Mouse (Mus musculus) thymus, adult 18-20 months (tissue): ENCODE measurements around the gene Yars.
"Not testable (repeated sequence)": the region's sequence is repeated elsewhere in the genome, so short reads cannot be mapped to it uniquely, and the experiment has no call there.

Experiments
- DNase-seq, 2 experiments: peaks; one replicate each; pipeline ENCODE4 v3.0.0; 2022; ENCODE audit warnings: mixed read lengths in 2 of 2

Yars gene

GRCm38 (mm10) chr4:129188803-129189541 lies 588 bp upstream of the Yars start:
- DNase-seq = peak; percentile 54 to 63

DNA sequence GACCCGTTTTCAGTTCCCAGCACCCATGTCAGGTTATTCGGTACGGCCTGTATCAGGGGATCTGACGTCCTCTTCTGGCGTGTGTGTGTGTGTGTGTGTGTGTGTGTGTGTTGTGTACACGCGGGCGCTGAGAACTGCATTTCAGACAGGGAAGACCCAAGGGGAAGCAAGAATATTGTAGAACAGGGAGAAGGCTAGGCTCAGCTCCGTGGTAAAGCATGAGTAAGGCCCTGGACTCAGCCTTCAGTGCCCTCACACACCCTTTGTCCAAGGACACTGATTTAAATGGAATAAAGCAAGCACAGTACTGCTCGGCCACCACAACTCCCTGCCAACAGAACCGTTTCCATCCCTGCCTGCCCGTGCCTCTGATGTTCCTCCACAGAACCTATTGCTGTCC lies 978 bp downstream of the Yars start:
- peak in 1 of 2 experiments; percentile 10 for DNase-seq

DNA sequence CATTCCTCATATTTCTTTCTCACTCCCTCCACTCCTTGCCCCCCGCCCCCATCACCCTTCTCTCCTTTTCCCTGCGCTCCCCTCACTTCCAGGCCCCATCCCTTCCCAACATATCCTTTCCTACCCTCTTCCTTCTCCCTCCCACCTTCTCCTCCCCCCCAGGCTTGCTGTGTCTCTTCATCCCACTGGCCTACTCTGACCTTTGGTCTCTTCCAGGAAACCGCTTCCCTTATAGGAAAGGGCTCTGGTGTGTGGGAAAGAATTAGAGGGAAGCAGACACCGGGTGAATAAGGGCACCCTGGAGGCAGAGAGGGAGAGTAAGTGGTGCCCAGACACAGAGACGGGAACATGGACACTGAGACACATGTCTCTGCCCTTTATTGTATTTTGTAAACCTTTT lies 2.1 kb downstream of the Yars start:
- no peak for DNase-seq

- no peak for DNase-seq
Measured at GRCm38 (mm10) chr4:129194280-129194679, 4.7 kb downstream of the Yars start.

DNA sequence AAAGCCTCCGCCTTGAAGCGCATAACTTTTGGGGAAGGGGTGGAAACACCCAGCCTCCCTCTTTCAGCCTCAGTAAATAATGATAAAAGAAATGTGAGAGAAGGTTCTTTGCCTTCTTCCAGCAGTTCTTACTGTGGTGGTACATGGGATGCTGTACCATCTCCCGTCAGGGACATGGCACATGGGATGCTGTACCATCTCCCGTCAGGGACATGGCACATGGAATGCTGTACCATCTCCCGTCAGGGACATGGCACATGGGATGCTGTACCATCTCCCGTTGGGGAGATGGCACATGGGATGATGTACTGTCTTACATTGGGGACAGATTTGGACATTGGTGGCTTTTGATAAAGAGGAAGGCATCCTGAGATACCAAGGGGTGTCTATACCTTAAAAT lies 8.0 kb downstream of the Yars start:
- no peak for DNase-seq

DNA sequence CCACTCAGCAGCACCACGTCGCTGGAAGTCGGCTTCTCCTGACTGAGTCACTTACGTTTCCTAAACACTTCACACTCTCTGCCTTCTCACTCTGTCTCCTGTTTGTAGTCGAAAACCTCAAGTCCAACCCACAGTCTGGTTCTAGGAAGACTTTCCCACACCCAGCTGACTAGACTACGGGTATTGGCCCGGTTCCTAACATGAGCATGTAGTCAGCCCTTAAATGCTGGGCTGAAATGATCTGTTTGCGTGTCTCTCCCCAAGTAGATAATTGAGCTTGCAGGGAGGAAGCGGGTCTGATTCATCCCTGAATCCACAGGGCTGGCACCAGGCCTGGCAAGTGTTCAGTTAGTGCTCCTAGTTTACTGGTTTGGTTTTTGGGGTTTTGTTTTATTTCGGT lies 15.1 kb downstream of the Yars start:
- no peak for DNase-seq

DNA sequence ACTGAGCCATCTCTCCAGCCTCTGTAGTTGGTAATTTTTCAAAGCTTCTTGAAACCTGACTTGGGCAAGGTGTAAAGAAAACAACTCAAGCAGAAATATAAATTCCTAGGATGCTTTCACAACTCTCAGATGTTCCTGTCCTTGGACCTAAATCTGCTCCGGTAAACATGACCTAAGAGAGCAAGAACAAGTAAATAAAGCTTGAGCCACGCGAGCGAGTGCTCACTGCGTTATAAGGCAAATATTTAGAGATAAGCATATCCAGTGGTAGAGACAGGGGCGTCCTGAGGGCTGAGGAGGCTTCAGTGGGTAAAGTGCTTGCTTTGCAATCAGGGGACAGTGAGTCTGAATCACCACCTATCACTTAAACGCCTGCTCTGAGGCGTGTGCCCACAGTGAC lies 17.2 kb downstream of the Yars start:
- DNase-seq = no peak

- no peak for DNase-seq
Measured at GRCm38 (mm10) chr4:129209504-129209903, 19.9 kb downstream of the Yars start.

- no peak for DNase-seq
Measured at GRCm38 (mm10) chr4:129211461-129211860, 21.9 kb downstream of the Yars start.

DNA sequence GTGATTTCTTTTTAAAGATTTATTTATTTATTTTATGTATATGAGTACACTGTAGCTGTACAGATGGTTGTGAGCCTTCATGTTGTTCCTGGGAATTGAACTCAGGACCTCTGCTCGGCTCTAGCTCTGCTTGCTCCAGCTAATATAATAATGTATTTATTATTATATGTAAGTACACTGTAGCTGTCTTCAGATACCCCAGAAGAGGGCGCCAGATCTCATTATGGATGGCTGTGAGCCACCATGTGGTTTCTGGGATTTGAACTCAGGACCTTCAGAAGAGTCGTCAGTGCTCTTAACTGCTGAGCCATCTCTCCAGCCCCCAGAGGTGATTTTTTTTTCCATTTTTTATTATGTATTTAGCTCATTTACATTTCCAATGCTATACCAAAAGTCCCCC lies 22.9 kb downstream of the Yars start:
- not testable (repeated sequence) for DNase-seq

DNA sequence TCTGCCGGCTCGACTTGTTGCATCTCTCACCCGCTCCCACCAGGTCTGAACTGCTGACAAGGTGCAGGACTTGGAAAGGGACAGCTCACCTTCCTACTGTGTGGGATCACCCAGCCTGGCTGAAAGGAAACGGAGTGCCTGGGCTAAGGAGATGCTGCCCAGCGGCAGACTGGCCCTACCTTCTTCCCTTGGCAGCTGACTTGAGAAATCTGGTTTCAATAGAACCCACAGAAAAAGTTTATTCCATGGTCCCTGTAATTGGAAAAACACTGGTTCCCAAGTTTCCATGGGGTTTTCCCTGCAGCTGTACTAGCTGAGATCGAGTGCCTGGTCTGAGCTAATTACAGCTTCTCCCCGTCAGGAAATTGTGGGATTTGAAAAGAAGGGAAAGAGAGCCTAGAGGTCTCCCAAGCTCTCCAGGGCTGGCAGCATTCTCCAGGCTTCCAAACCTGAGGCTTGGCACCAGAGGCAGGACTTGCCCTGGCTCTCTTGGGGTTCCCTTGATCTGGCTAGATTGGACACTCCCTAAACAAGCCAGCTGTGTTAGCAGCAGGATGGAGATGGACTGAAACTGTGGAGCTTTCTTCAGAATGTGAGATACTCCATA lies 29.1 kb downstream of the Yars start:
- DNase-seq = no peak

DNA sequence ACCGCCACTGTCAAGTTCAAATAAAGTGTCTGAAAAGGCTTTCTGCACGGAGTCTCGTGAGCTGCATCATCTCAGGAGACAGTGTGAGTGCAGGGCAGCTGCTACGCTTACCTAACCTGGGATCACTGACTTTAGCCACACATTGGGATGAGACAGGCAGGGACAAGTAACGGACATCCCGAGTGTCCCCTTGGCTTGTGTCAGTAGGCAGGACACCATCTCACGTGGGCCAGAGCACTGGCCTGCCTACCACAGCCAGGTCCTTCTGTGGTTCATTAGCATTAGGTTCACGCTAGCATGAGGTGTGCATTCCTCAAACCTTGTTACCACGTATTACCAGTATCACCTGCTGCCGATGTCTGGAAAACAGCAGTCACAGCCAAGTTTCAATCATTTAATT lies 29.6 kb downstream of the Yars start:
- no peak for DNase-seq

DNA sequence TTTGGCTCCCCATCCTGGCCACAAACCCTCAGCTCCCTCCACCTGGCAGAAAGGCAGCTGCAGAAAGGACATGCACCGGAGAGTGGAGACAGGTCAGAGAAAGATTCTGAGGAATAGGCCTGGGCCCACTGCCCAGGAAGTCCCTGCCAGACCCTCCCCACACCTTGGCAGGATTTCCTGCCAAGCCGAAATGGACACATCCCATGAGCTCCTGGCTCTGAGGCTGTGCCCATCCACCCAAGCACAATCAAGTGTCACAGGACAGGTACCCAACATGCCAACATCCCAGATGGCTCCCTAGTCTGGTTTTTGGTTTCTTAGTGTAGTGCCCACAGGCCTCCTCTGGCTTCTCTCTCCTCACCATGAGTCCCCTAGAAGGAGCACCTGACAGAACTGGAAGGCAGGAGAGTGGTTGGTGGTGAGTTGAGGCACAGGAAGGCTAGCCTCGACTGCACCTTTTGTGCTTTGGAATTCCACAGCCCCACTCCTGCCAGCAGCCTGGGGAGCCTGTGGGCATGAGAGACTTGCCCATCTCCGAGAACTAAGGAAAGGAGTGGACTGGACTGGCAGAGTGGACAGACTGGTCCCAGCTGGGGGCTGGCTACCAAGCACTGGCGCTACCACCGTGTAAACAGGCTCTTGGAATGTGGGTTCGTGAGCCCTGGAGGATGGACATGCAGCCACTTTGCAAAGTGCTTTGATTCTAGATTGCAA lies 31.0 kb downstream of the Yars start:
- DNase-seq = no peak

- DNase-seq = no peak
Measured at GRCm38 (mm10) chr4:129221097-129222010, 31.8 kb downstream of the Yars start.

DNA sequence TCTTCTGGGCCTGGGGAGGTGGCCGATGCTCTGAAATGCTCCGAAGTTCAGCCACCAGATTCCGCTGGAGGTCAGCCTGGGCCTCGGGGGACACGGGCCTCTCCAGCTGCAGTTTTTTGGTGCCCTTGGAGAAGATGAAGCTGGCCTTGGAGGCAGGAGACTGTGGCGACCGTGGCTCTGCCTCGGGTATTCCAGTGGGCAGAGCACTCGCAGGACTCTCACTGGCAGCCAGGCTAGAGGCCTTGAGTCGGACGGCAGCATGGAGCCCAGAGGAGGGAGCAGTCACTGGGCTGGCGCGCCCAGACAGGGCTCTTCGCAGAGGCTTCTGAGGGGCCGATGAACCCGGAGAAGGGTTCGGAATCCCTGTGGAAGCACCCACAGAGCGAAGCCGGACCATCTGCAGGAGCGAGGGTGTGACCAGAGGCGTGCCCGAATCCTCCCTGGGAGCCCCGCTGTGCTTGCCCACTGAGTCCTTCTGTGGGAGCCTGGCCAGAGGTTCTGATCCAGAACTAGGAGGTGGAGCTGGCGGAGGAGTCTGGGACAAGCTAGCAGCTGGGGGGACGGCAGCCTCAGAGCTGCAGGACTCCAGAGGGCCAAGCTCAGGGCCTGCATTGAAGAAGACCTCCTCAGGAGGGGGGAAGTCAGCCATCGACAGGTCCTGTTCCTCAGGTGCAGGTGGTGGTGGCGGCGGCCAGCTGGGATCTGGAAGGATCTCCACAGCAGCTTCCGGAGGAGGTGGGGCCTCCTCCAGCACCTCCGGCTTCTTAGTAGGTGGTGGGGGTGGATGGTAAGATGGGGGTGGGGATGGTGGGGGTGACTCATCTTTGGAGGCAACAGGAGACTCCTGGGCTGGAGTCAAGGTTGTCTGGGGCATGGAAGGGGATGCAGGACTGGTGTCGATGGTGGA lies 32.7 kb downstream of the Yars start:
- DNase-seq = no peak

- no peak for DNase-seq
Measured at GRCm38 (mm10) chr4:129223421-129224281, 34.1 kb downstream of the Yars start.

- no peak for DNase-seq
Measured at GRCm38 (mm10) chr4:129225315-129225714, 35.8 kb downstream of the Yars start.

GRCm38 (mm10) chr4:129226441-129226963 lies 36.9 kb downstream of the Yars start:
- DNase-seq = no peak

GRCm38 (mm10) chr4:129227170-129227984 lies 37.8 kb downstream of the Yars start:
- no peak for DNase-seq

- DNase-seq = no peak
Measured at GRCm38 (mm10) chr4:129227985-129228381, 38.4 kb downstream of the Yars start.
